Mouse (Mus musculus) adrenal gland, postnatal 10 days (tissue): ENCODE results near the gene N4bp2. TPM values are rescaled to one million over a fixed set of nuclear protein-coding genes. Genes with fewer than 3 reads are reported as not detected.

ENCODE experiments used
- DNase-seq: peaks from one replicate; pipeline ENCODE4 v3.0.0; 2021; ENCODE audit warnings: mixed read lengths
- total RNA-seq, 2 experiments: library from RNA; stranded (reverse); gene quantifications; 2 replicates each; pipeline ENCODE4 v1.2.3; 2021

Gene N4bp2
- total RNA-seq, 2 experiments from 2014 or later = 26.0 to 31.2 TPM

- no peak for DNase-seq
These were observed 63.8 kb downstream of the N4bp2 start for GRCm38 (mm10) chr5:65827102-65827501.

GRCm38 (mm10) chr5:65828261-65828660, 64.9 kb downstream of the N4bp2 start:
- no peak for DNase-seq

- no peak for DNase-seq
These were observed 65.7 kb downstream of the N4bp2 start for GRCm38 (mm10) chr5:65829059-65829458.

GRCm38 (mm10) chr5:65831917-65832618, 68.7 kb downstream of the N4bp2 start:
- no peak for DNase-seq

GRCm38 (mm10) chr5:65833092-65833491, 69.8 kb downstream of the N4bp2 start:
- no peak for DNase-seq

- no peak for DNase-seq
These were observed 70.6 kb downstream of the N4bp2 start for GRCm38 (mm10) chr5:65833766-65834498.

- DNase-seq = peak; percentile 10
These were observed 74.7 kb downstream of the N4bp2 start for GRCm38 (mm10) chr5:65838053-65838452.

- no peak for DNase-seq
These were observed 79.6 kb downstream of the N4bp2 start for GRCm38 (mm10) chr5:65842947-65843346.

- DNase-seq = no peak
These were observed 83.2 kb downstream of the N4bp2 start for GRCm38 (mm10) chr5:65846534-65846933.

- DNase-seq = no peak
These were observed 83.6 kb downstream of the N4bp2 start for GRCm38 (mm10) chr5:65846958-65847357.

- DNase-seq = peak; percentile 51
These were observed 84.3 kb downstream of the N4bp2 start for GRCm38 (mm10) chr5:65847656-65848055.

- no peak for DNase-seq
These were observed 87.4 kb downstream of the N4bp2 start for GRCm38 (mm10) chr5:65850765-65851164.

GRCm38 (mm10) chr5:65854786-65855191, 91.5 kb downstream of the N4bp2 start:
- no peak for DNase-seq

GRCm38 (mm10) chr5:65855571-65855970, 92.2 kb downstream of the N4bp2 start:
- DNase-seq = no peak

- no peak for DNase-seq
These were observed 93.5 kb downstream of the N4bp2 start for GRCm38 (mm10) chr5:65856591-65857411.

GRCm38 (mm10) chr5:65857935-65858334, 94.6 kb downstream of the N4bp2 start:
- no peak for DNase-seq

GRCm38 (mm10) chr5:65858355-65858754, 95.0 kb downstream of the N4bp2 start:
- no peak for DNase-seq

- no peak for DNase-seq
These were observed 95.6 kb downstream of the N4bp2 start for GRCm38 (mm10) chr5:65858898-65859297.

- no peak for DNase-seq
These were observed 96.1 kb downstream of the N4bp2 start for GRCm38 (mm10) chr5:65859396-65859795.

- DNase-seq = no peak
These were observed 97.1 kb downstream of the N4bp2 start for GRCm38 (mm10) chr5:65860281-65861000.

GRCm38 (mm10) chr5:65861154-65861944, 98.0 kb downstream of the N4bp2 start, which contains the start of gene Rhoh:
TSS of gene Rhoh (plus strand) at chr5:65861213.
- no peak for DNase-seq
